Mouse (Mus musculus) heart, embryonic 11.5 days (tissue): ENCODE measurements around the gene Ddias. TPM values are rescaled to one million over a fixed set of nuclear protein-coding genes. Genes with fewer than 3 reads are reported as not detected.
A peak's percentile ranks its signal among the peaks of the same experiment; 100 is the strongest.
"Not testable (repeated sequence)": the region's sequence is repeated elsewhere in the genome, so short reads cannot be mapped to it uniquely, and the experiment has no call there.

Source experiments
- ATAC-seq: fragments of 200-750 bp; cut with Nextera tagmentation; replicated peaks from 2 replicates; pipeline ENCODE4 v1.8.0; 2017; ENCODE audit warnings: moderate library complexity; ENCODE audit not compliant: insufficient number of reproducible peaks, low FRiP score, low TSS enrichment
- H3K27ac ChIP-seq: fragments of 300-500 bp; sonication (generic); 2 replicates; pipeline ENCODE4 v1.5.1; 2014; ENCODE audit warnings: mild to moderate bottlenecking, low read depth, low read length
- H3K27me3 ChIP-seq: fragments of 300-500 bp; sonication (generic); 2 replicates; pipeline ENCODE4 v1.6.1; 2014; ENCODE audit warnings: mild to moderate bottlenecking, low read length, mixed read lengths; ENCODE audit not compliant: control insufficient read depth, insufficient read depth
- H3K36me3 ChIP-seq: fragments of 300-500 bp; sonication (generic); 2 replicates; pipeline ENCODE4 v1.6.1; 2014; ENCODE audit warnings: mild to moderate bottlenecking, low read length, moderate library complexity, mixed read lengths; ENCODE audit not compliant: control insufficient read depth, insufficient read depth
- H3K4me1 ChIP-seq: fragments of 300-500 bp; sonication (generic); 2 replicates; pipeline ENCODE4 v1.6.1; 2014; ENCODE audit warnings: low read length; ENCODE audit not compliant: control insufficient read depth, insufficient read depth
- H3K4me2 ChIP-seq: fragments of 300-500 bp; sonication (generic); 2 replicates; pipeline ENCODE4 v1.6.1; 2014; ENCODE audit warnings: mild to moderate bottlenecking, moderate library complexity
- H3K4me3 ChIP-seq: fragments of 300-500 bp; sonication (generic); 2 replicates; pipeline ENCODE4 v1.5.1; 2014; ENCODE audit warnings: low read depth, low read length
- H3K9ac ChIP-seq: fragments of 300-500 bp; sonication (generic); 2 replicates; pipeline ENCODE4 v1.6.1; 2014; ENCODE audit warnings: mild to moderate bottlenecking, low read depth, low read length, moderate library complexity
- H3K9me3 ChIP-seq: fragments of 300-500 bp; sonication (generic); replicated peaks from 2 replicates; pipeline ENCODE4 v1.6.1; 2016; ENCODE audit warnings: low read length; ENCODE audit not compliant: control insufficient read depth
- WGBS: fragments of 180-500 bp; shearing (Covaris S2); extraction: QIAGEN DNeasy Blood & Tissue Kit; methylation state at CpG from one replicate; pipeline ENCODE4 v1.1.7; 2014; ENCODE audit not compliant: insufficient replicate concordance; 5-methylcytosine and 5-hydroxymethylcytosine counted together
- polyA plus RNA-seq: library from polyadenylated mRNA; unstranded; fragments of >200 nt; fragmentation: Nextera tagmentation; extraction: Ambion mirVana; gene quantifications from 2 replicates; pipeline ENCODE4 v1.2.1, GENCODE M21; 2014

Ddias gene
- 11.3 and 11.7 TPM in 2 replicates for polyA plus RNA-seq

DNA sequence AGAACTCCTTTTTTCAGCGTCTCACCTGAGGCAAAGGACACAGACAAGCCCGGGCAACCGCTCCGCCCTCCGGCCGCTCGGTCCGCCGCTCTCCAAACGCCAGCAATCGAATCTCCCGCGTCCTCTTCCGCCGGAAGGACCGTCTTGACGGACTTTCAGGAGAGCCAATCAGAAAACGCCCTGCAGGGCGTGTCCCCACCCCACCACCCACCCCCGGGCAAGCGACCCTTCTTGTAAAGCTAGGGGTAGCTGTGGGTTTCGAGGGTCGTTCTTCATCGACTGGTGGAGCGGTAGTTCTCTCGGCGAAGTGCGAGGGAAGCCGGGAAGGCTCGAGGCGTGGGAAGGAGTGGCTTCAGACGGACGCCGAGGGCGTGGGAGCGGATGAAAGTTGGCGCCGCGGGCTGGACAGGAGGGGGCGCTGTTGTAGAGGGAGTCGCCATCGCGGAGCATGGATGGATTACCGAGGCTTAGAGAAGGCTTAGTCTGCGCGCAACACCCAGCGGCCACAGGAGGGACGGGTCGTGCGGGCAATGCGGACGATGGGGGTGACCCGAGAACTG, at the start of gene Ddias, which contains the start of gene Prcp:
Ddias (minus strand) TSS at position 132 of the 560 bp plus-strand sequence.
Prcp (plus strand) TSS at position 355 of the 560 bp plus-strand sequence.
- peaks cover 4% of the 10 kb centered on the region; the same call in 1 of the 2 replicates for H3K4me1 ChIP-seq
- peak within 1 kb of the TSS; percentile 91 for H3K9ac ChIP-seq
- ATAC-seq = peak; percentile 86
- WGBS = under 1% methylated on average over 49 of the region's 53 CpGs
- peak within 1 kb of the TSS; percentile 77 for H3K4me2 ChIP-seq
- no peaks in the 10 kb centered on the region for H3K27me3 ChIP-seq
- H3K27ac ChIP-seq = peak within 1 kb of the TSS; percentile 98
- peak within 1 kb of the TSS; percentile 60 for H3K4me3 ChIP-seq
- no peaks in the 10 kb centered on the region for H3K36me3 ChIP-seq
- no peaks in the 10 kb centered on the region for H3K9me3 ChIP-seq

DNA sequence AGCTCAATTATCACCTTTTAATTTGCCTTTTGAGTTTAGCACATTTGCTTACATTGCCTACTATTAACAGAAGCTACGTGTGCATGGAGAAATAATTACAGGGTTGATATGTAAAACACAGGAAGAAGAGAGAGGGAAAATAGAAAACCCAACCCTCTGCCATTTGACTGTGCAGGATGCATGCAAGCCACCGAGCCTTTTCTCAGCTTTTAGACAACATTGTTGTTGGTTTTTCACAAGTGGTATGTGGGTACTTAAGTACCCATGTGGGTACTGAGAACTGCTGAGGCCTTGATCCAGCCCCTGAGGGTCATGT, 46.8 kb upstream of the Ddias start:
- Histone ChIP-seq H3K9ac (no peak overlapping the region), H3K36me3 (no peaks in the 10 kb centered on the region), H3K4me2 (no peak overlapping the region), H3K4me3 (no peak overlapping the region), H3K9me3 (no peaks in the 10 kb centered on the region), H3K4me1 (no peaks in the 10 kb centered on the region), H3K27me3 (no peaks in the 10 kb centered on the region), H3K27ac (no peak overlapping the region)
- no peak for ATAC-seq
- WGBS = 72% methylated on average over 2 of the region's 2 CpGs

DNA sequence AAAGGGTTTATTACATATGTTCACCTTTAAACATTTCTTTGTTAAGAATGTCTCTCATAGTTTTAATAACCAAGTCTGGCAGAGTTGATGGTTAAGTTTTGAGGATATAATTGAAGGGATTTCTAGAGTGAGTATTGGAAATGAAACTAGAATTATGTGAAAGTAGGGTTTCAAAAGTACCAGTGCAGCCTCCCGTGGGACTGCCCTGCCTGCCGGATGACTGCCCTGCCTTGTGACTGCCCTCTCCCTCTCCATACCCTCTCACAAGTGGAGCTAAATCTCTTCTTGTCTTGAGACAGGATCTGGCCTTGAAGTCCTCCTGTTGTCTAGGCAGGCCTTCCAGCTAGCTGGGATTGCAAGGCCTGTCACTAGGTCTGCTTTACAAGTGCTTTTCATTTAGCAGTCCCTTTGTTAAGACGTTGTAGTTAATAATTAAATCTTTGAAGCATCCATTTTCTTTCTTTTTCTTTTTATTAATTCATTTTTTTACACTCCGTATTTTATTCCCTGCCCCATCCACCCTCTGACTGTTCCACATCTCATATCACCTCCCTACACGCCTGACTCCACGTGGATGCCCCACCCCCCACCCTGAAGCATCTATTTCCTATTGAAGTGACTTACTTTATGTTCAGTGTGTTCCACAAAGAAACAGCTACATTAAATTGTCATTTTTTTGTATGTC, 46.3 kb upstream of the Ddias start:
- WGBS = 79% methylated on average over 6 of the region's 6 CpGs
- no peak overlapping the region for H3K4me2 ChIP-seq
- H3K27me3 ChIP-seq = no peaks in the 10 kb centered on the region
- no peaks in the 10 kb centered on the region for H3K9me3 ChIP-seq
- ATAC-seq = no peak
- no peaks in the 10 kb centered on the region for H3K4me1 ChIP-seq
- no peak overlapping the region for H3K4me3 ChIP-seq
- H3K27ac ChIP-seq = no peak overlapping the region
- no peaks in the 10 kb centered on the region for H3K36me3 ChIP-seq
- no peak overlapping the region for H3K9ac ChIP-seq

DNA sequence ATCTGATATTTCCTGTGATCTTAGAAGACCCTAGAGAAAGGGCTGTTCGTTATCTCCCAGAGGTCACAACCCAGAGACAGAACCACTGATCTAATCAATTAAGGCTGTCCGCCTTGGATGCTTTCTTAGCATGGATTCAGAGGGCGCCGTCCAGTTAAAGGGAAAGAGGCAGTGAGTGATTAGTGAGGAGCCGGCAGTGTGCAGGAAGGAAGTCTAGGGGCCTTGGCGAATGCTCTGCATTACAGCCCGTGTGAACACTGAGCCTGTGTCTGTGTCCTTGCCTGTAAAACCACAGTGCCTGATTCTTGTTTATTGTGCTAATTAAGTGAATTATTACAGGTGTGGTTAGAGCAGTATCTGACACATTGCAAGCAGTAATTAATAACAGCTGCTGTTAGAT, 30.2 kb upstream of the Ddias start:
- not testable (repeated sequence) for H3K27ac ChIP-seq, H3K27me3 ChIP-seq, H3K9me3 ChIP-seq, H3K9ac ChIP-seq, H3K36me3 ChIP-seq, H3K4me2 ChIP-seq, H3K4me1 ChIP-seq, ATAC-seq, H3K4me3 ChIP-seq
- WGBS = 54% methylated on average over 7 of the region's 7 CpGs

DNA sequence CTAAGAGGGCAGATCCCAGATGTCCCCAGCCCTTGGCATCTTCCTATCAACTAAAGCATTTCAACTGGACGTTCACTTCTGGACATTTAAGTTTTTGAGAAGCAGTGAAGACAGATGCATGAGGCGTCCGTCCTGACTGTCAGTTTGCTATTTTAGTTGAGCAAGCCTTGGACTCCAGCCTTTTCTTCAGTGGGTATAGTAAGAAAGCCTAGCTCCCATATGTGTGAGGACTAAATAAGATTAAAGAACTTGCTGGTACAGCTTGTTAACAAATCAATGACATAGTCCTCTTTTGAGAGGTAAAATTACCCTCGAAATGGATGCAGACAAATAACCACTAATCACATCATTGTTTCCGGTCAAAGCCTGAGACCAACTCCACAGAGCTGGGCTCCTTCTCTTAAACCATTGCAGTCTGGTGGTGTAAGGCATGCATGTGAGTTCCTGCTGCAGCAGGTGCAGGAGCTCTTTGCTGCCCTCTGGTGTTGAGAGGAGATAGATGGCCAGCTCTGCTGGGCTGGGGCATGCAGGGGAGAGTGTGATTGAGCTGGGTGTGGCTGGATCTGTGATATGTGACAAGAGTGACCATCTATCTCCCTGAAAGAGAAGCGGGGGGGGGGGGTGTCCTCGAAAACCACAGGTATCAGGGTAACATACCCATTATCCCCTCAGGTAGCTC, 29.5 kb upstream of the Ddias start:
- Histone ChIP-seq H3K27me3 (no peaks in the 10 kb centered on the region), H3K27ac (no peak overlapping the region), H3K4me1 (no peaks in the 10 kb centered on the region), H3K4me3 (no peak overlapping the region), H3K4me2 (no peak overlapping the region), H3K36me3 (no peaks in the 10 kb centered on the region; the same call in 1 of the 2 replicates), H3K9ac (no peak overlapping the region), H3K9me3 (no peaks in the 10 kb centered on the region)
- 43% methylated on average over 7 of the region's 7 CpGs for WGBS
- ATAC-seq = peak; percentile 84

DNA sequence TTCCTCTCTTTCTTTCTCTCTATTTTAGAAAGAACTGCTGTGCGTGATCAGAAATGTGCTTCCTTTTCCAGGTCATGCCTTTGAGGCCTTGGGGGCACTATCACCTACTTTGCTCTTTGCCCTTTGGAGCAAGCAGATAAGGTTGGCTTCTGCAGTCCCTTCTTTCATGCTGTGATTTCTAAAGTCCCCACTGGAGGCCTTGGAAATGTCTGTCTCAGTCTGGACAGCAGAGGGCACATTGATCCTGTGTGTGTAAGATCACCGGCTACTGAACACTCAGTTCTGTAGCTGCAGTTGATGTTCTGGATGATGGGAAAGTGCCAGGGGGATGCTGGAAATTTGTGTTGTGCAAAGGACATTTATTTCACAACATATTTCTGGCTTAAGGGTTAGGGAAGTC, 23.0 kb upstream of the Ddias start:
- WGBS = 35% methylated on average over 2 of the region's 2 CpGs
- H3K4me2 ChIP-seq = no peak overlapping the region
- H3K27me3 ChIP-seq = no peaks in the 10 kb centered on the region
- H3K4me3 ChIP-seq = no peak overlapping the region
- no peaks in the 10 kb centered on the region for H3K4me1 ChIP-seq
- H3K36me3 ChIP-seq = no peaks in the 10 kb centered on the region; the same call in 1 of the 2 replicates
- H3K9ac ChIP-seq = no peak overlapping the region
- ATAC-seq = no peak
- H3K27ac ChIP-seq = no peak overlapping the region
- H3K9me3 ChIP-seq = no peaks in the 10 kb centered on the region

DNA sequence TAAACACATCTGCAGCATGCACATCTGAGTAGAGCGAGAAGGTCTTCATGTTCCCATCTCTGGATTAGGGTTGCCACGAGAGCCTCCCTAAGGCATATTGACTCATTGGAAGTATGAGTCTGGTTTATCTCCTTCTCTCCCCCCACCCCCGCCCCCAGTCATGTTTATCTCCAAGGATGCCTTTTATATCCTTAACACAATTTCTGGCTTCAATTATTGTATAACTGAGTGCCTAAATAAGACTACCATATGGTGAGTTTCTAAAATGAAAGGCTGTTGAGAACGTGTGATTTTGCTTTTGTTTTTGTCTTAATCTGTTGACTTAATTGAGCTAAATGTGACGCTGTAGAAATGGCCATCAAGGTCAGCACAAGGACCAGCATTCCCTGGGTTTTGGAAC, 22.0 kb upstream of the Ddias start:
- H3K9ac ChIP-seq = no peak overlapping the region
- WGBS = 68% methylated on average over 5 of the region's 5 CpGs
- no peak for ATAC-seq
- no peak overlapping the region for H3K27ac ChIP-seq
- no peak overlapping the region for H3K4me3 ChIP-seq
- H3K4me2 ChIP-seq = no peak overlapping the region
- no peaks in the 10 kb centered on the region for H3K9me3 ChIP-seq
- H3K27me3 ChIP-seq = no peaks in the 10 kb centered on the region
- H3K36me3 ChIP-seq = no peaks in the 10 kb centered on the region
- no peaks in the 10 kb centered on the region for H3K4me1 ChIP-seq

DNA sequence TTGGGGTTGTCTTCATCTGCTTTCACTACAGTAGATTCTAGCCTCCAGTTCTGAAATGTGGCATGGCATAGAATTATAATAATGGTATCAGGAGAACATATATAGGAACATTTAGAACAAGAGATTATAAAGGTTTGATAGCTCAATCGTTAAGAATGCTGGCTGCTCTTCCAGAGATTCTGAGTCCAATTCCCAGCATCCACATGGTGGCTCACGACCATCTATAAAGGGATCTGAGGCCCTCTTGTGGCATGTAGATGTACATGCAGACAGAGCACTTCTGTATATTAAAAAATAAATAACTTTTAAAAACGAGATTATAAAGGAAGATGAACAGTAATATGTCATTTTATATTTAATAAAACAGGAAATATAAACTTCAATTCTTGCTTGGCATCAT, 19.4 kb upstream of the Ddias start:
- H3K27me3 ChIP-seq = no peaks in the 10 kb centered on the region
- H3K36me3 ChIP-seq = no peaks in the 10 kb centered on the region
- H3K4me2 ChIP-seq = no peak overlapping the region
- H3K4me1 ChIP-seq = 0 out of 2 replicates have a peak, but pooled peaks cover 4% of the 10 kb centered on the region
- H3K4me3 ChIP-seq = no peak overlapping the region
- WGBS = 49% methylated on average over 3 of the region's 3 CpGs
- H3K27ac ChIP-seq = no peak overlapping the region
- H3K9me3 ChIP-seq = no peaks in the 10 kb centered on the region
- ATAC-seq = no peak
- no peak overlapping the region for H3K9ac ChIP-seq
